Mouse (Mus musculus): Measurements from ENCODE around the gene Polrmt. TPM values are rescaled to one million over a fixed set of nuclear protein-coding genes. Genes with fewer than 3 reads are reported as not detected.
A peak's percentile ranks its signal among the peaks of the same experiment; 100 is the strongest.

Gene Polrmt
- polyA plus RNA-seq, 1 experiment from 2014 or later: 54.0 TPM

- H3K36me3 ChIP-seq: no peaks in the 10 kb centered on the region
- peak overlapping the region; percentile 96 for H3K4me2 ChIP-seq
- no peak overlapping the region for H3K27ac ChIP-seq
- peaks cover 88% of the 10 kb centered on the region for H3K27me3 ChIP-seq
- peaks cover 18% of the 10 kb centered on the region for H3K4me1 ChIP-seq (replicated peaks)
- no peak for ATAC-seq (ENCODE audit: insufficient number of reproducible peaks, insufficient read depth, low FRiP score, low TSS enrichment, low read depth)
- H3K9me3 ChIP-seq: no peaks in the 10 kb centered on the region
- WGBS: 4% methylated on average over 43 of the region's 43 CpGs
- no peak overlapping the region for H3K9ac ChIP-seq (replicated peaks)
- peak overlapping the region; percentile 60 for H3K4me3 ChIP-seq (replicated peaks)
Observed at GRCm38 (mm10) chr10:79717640-79718357, 28.6 kb downstream of the Polrmt start.

GRCm38 (mm10) chr10:79716988-79717355 is 29.4 kb downstream of the Polrmt start:
- ATAC-seq (ENCODE audit: insufficient number of reproducible peaks, insufficient read depth, low FRiP score, low TSS enrichment, low read depth): no peak
- Histone ChIP-seq H3K36me3 (peaks cover 7% of the 10 kb centered on the region), H3K9ac (replicated peaks) (peak overlapping the region; percentile 50), H3K4me1 (replicated peaks) (peaks cover 18% of the 10 kb centered on the region), H3K9me3 (no peaks in the 10 kb centered on the region), H3K27ac (no peak overlapping the region), H3K4me3 (replicated peaks) (peak overlapping the region; percentile 60), H3K4me2 (peak overlapping the region; percentile 96), H3K27me3 (peaks cover 86% of the 10 kb centered on the region)
- under 1% methylated on average over 44 of the region's 44 CpGs for WGBS

DNA sequence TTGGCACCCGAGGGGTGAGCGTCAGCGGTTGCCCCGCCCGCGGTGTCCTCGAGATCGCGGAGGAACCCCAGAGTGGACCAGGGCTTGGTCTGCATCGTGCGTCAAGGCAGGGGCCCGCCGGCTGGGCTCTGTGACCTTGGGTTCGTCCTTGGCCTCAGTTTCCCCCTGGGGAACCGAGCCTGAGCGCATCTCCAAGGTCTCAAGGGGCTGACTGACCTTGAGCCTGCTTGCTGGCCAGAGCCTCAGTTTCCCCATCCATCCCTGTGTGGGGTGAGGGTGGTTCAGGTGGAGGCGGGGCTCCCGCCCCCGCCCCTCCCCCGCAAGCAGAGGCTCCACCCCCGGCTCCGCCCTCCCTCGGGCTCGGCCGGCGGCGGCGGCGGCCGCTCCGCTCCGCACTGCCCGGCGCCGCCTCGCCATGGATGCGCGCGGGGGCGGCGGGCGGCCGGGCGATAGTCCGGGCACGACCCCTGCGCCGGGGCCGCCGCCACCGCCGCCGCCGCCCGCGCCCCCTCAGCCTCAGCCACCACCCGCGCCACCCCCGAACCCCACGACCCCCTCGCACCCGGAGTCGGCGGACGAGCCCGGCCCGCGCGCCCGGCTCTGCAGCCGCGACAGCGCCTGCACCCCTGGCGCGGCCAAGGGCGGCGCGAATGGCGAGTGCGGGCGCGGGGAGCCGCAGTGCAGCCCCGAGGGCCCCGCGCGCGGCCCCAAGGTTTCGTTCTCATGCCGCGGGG is 30.0 kb downstream of the Polrmt start, which contains the start of gene Hcn2:
Gene Hcn2 (plus strand): TSS at position 381 of the 734 bp plus-strand sequence.
- WGBS: 3% methylated on average over 59 of the region's 91 CpGs
- no peak within 1 kb of the TSS for H3K27ac ChIP-seq
- peaks cover 18% of the 10 kb centered on the region for H3K4me1 ChIP-seq (replicated peaks)
- H3K27me3 ChIP-seq: peaks cover 86% of the 10 kb centered on the region
- no peak for ATAC-seq (ENCODE audit: insufficient number of reproducible peaks, insufficient read depth, low FRiP score, low TSS enrichment, low read depth)
- peak within 1 kb of the TSS; percentile 60 for H3K4me3 ChIP-seq (replicated peaks)
- H3K9ac ChIP-seq (replicated peaks): peak within 1 kb of the TSS; percentile 50
- H3K4me2 ChIP-seq: peak within 1 kb of the TSS; percentile 96
- no peaks in the 10 kb centered on the region for H3K9me3 ChIP-seq
- peaks cover 13% of the 10 kb centered on the region for H3K36me3 ChIP-seq

GRCm38 (mm10) chr10:79714996-79715395 is 31.4 kb downstream of the Polrmt start:
- Histone ChIP-seq H3K4me2 (no peak overlapping the region), H3K27ac (no peak overlapping the region), H3K4me3 (replicated peaks) (no peak overlapping the region), H3K9me3 (no peaks in the 10 kb centered on the region), H3K9ac (replicated peaks) (no peak overlapping the region), H3K36me3 (peaks cover 27% of the 10 kb centered on the region), H3K4me1 (replicated peaks) (peaks cover 18% of the 10 kb centered on the region), H3K27me3 (peaks cover 73% of the 10 kb centered on the region)
- 60% methylated on average over 4 of the region's 4 CpGs for WGBS
- ATAC-seq (ENCODE audit: insufficient number of reproducible peaks, insufficient read depth, low FRiP score, low TSS enrichment, low read depth): no peak

DNA sequence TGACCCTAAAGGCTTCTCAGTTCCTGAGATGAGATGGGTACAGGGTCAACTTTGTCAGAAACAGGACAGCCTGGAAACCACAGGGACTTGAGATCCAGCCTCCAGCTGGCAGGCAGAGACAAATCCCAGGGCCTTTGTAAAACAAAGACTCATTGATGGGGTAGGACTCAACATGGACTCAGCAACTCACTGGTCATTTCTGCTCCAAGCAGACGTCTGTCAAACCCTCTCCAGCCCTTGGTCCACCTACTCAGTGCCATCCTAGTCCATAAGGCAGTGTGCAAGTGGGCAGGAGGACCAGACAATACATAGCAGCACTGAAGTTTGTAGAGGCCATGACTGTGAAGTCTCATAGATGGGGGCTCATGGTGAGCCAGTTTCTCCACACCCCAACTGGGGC is 33.2 kb downstream of the Polrmt start:
- Histone ChIP-seq H3K27me3 (peaks cover 54% of the 10 kb centered on the region), H3K4me2 (no peak overlapping the region), H3K36me3 (peaks cover 45% of the 10 kb centered on the region), H3K27ac (no peak overlapping the region), H3K4me3 (replicated peaks) (no peak overlapping the region), H3K9ac (replicated peaks) (no peak overlapping the region), H3K9me3 (no peaks in the 10 kb centered on the region), H3K4me1 (replicated peaks) (peaks cover 18% of the 10 kb centered on the region)
- ATAC-seq (ENCODE audit: insufficient number of reproducible peaks, insufficient read depth, low FRiP score, low TSS enrichment, low read depth): no peak
- WGBS: 38% methylated on average over 1 of the region's 1 CpGs

DNA sequence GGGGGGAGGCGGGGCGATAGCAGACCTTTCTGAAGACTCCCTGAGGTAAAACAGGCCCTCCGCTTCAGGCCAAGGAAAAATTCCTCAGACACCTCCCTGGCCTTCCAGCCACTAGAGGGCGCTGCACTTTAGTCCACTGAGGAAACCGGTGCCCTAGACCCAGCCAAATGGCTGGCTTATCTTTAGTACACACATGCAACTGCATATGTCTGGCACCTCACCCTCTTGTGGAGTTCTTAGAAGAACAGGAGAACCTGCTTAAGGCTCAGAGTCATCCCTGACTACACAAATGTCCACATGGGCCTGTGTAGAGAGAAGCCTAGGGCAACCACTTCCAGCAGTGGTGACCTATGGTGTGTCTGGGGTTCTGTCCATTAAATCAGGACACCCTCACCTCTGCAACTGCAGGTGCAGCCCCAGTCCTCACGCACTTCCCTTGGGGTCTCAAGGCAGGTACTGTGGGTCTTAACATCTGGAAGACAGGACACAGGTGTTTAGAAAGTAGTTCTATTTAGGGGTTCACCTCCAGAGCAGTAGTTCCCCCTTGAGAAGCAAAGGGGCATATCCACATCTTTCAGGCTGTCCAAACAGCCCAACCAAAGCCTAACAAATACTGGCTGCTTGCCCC is 33.8 kb downstream of the Polrmt start:
- 9% methylated on average over 6 of the region's 6 CpGs for WGBS
- no peak overlapping the region for H3K4me3 ChIP-seq (replicated peaks)
- ATAC-seq (ENCODE audit: insufficient number of reproducible peaks, insufficient read depth, low FRiP score, low TSS enrichment, low read depth): no peak

GRCm38 (mm10) chr10:79712029-79712428 is 34.4 kb downstream of the Polrmt start:
- peak; percentile 27; the same call in 1 of the 2 replicates for ATAC-seq (ENCODE audit: insufficient number of reproducible peaks, insufficient read depth, low FRiP score, low TSS enrichment, low read depth)
- no peak overlapping the region for H3K9ac ChIP-seq (replicated peaks)
- H3K27me3 ChIP-seq: peaks cover 43% of the 10 kb centered on the region
- H3K9me3 ChIP-seq: no peaks in the 10 kb centered on the region
- H3K36me3 ChIP-seq: peaks cover 56% of the 10 kb centered on the region
- no peak overlapping the region for H3K4me3 ChIP-seq (replicated peaks)
- 81% methylated on average over 1 of the region's 1 CpGs for WGBS
- no peak overlapping the region for H3K27ac ChIP-seq
- no peak overlapping the region for H3K4me2 ChIP-seq
- H3K4me1 ChIP-seq (replicated peaks): peaks cover 20% of the 10 kb centered on the region

More for the DNA sequence above, 33.8 kb downstream of the Polrmt start:
- no peaks in the 10 kb centered on the region for H3K9me3 ChIP-seq
- no peak overlapping the region for H3K27ac ChIP-seq
- H3K36me3 ChIP-seq: peaks cover 50% of the 10 kb centered on the region
- H3K9ac ChIP-seq (replicated peaks): no peak overlapping the region
- H3K27me3 ChIP-seq: peaks cover 49% of the 10 kb centered on the region
- peaks cover 20% of the 10 kb centered on the region for H3K4me1 ChIP-seq (replicated peaks)
- H3K4me2 ChIP-seq: no peak overlapping the region

DNA sequence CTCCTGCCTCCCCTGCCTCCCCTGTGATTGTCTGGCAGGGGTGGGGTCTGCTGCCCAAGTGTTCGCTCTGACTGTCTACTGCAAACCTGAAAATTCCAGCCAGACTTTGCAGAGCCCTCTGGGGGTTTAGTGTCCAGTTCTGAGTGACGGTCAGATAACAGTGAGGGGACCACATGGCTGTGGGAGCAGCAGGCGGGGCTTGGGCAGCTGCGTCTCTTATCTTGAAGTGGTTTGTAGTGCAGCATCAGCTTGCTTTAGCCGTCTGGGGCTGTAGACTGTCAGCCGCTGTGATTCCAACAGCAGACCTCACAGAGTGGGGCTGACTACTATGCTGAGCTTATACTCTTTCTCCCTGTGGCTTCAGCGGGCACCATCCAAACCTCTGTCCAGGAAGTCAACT is 37.1 kb downstream of the Polrmt start:
- 86% methylated on average over 7 of the region's 7 CpGs for WGBS
- Histone ChIP-seq H3K9me3 (no peaks in the 10 kb centered on the region), H3K27ac (no peak overlapping the region), H3K4me2 (no peak overlapping the region), H3K4me3 (replicated peaks) (no peak overlapping the region), H3K27me3 (peaks cover 16% of the 10 kb centered on the region), H3K36me3 (peaks cover 66% of the 10 kb centered on the region), H3K4me1 (replicated peaks) (peaks cover 33% of the 10 kb centered on the region), H3K9ac (replicated peaks) (no peak overlapping the region)
- no peak for ATAC-seq (ENCODE audit: insufficient number of reproducible peaks, insufficient read depth, low FRiP score, low TSS enrichment, low read depth)

DNA sequence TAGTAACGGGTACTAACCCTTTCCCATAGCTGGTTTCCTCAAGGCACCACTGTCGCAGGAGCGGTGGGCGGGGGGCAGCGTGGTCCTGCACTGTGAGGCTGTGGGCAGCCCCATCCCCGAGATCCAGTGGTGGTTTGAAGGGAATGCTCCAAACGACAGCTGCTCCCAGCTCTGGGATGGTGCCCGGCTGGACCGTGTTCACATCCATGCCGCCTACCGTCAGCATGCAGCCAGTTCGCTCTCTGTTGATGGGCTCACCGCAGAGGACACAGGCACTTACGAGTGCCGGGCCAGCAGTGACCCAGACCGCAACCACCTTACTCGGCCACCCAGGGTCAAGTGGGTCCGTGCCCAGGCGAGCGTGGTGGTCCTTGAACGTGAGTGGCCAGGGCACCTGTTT is 37.7 kb downstream of the Polrmt start:
- no peaks in the 10 kb centered on the region for H3K9me3 ChIP-seq
- no peak overlapping the region for H3K9ac ChIP-seq (replicated peaks)
- H3K27me3 ChIP-seq: peaks cover 10% of the 10 kb centered on the region; the same call in 1 of the 2 replicates
- H3K4me3 ChIP-seq (replicated peaks): no peak overlapping the region
- H3K4me1 ChIP-seq (replicated peaks): peaks cover 33% of the 10 kb centered on the region
- peaks cover 66% of the 10 kb centered on the region for H3K36me3 ChIP-seq
- no peak overlapping the region for H3K27ac ChIP-seq
- H3K4me2 ChIP-seq: no peak overlapping the region
- ATAC-seq (ENCODE audit: insufficient number of reproducible peaks, insufficient read depth, low FRiP score, low TSS enrichment, low read depth): no peak
- WGBS: 91% methylated on average over 21 of the region's 21 CpGs

DNA sequence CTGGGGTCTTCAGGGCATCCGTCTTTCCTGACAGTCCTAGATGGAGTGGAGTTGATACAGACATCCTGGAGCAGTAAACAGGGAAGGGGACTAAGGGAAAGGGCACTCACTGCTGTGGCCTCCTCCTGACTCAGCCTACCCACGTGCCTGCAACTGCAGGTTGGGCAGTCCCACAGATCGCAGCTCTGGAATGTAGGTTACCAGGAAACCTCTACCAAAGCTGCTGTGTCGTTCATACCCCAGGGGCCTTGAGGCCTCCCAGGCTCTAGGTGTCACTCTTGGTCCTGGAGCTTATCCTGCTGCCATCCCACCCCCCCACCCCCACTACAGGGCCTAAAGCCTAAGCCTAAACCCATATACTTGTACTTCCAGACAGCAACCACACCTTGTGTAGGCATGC is 38.6 kb downstream of the Polrmt start:
- Histone ChIP-seq H3K9me3 (no peaks in the 10 kb centered on the region), H3K27me3 (0 out of 2 replicates have a peak, but pooled peaks cover 3% of the 10 kb centered on the region), H3K27ac (no peak overlapping the region), H3K4me1 (replicated peaks) (peaks cover 33% of the 10 kb centered on the region), H3K9ac (replicated peaks) (no peak overlapping the region), H3K4me2 (peak overlapping the region; percentile 20), H3K36me3 (peaks cover 66% of the 10 kb centered on the region), H3K4me3 (replicated peaks) (no peak overlapping the region)
- WGBS: 70% methylated on average over 4 of the region's 4 CpGs
- no peak for ATAC-seq (ENCODE audit: insufficient number of reproducible peaks, insufficient read depth, low FRiP score, low TSS enrichment, low read depth)

- no peaks in the 10 kb centered on the region for H3K27me3 ChIP-seq
- ATAC-seq (ENCODE audit: insufficient number of reproducible peaks, insufficient read depth, low FRiP score, low TSS enrichment, low read depth): no peak
- peak overlapping the region; percentile 98; the same call in 1 of the 2 replicates for H3K4me2 ChIP-seq
Observed at GRCm38 (mm10) chr10:79707162-79707561, 39.2 kb downstream of the Polrmt start.

More at GRCm38 (mm10) chr10:79707162-79707561, 39.2 kb downstream of the Polrmt start:
- no peak overlapping the region for H3K27ac ChIP-seq
- peaks cover 33% of the 10 kb centered on the region for H3K4me1 ChIP-seq (replicated peaks)
- H3K9ac ChIP-seq (replicated peaks): no peak overlapping the region
- peaks cover 61% of the 10 kb centered on the region for H3K36me3 ChIP-seq
- H3K9me3 ChIP-seq: no peaks in the 10 kb centered on the region
- WGBS: 86% methylated on average over 1 of the region's 1 CpGs
- no peak overlapping the region for H3K4me3 ChIP-seq (replicated peaks)
